Mouse (Mus musculus): ENCODE results near the gene Grm4.
"Not testable (repeated sequence)": the region's sequence is repeated elsewhere in the genome, so short reads cannot be mapped to it uniquely, and the experiment has no call there.

Gene Grm4

GRCm38 (mm10) chr17:27392918-27393317, 128.3 kb downstream of the Grm4 start:
- DNase-seq (ENCODE audit: low spot score in 2 of 2), result no peak

- no peak for DNase-seq (ENCODE audit: low spot score in 2 of 2)
These were observed 131.2 kb downstream of the Grm4 start for GRCm38 (mm10) chr17:27390019-27390418.

- DNase-seq (ENCODE audit: low spot score in 2 of 2), result no peak
These were observed 131.8 kb downstream of the Grm4 start for GRCm38 (mm10) chr17:27389221-27390000.

- DNase-seq (ENCODE audit: low spot score in 2 of 2), result no peak
These were observed 134.8 kb downstream of the Grm4 start for GRCm38 (mm10) chr17:27386438-27386837.

GRCm38 (mm10) chr17:27385513-27386261, 135.5 kb downstream of the Grm4 start:
- no peak for DNase-seq (ENCODE audit: low spot score in 2 of 2)

- no peak for DNase-seq (ENCODE audit: low spot score in 2 of 2)
These were observed 138.3 kb downstream of the Grm4 start for GRCm38 (mm10) chr17:27382916-27383315.

- not testable (repeated sequence) for DNase-seq (ENCODE audit: low spot score in 2 of 2)
These were observed 140.2 kb downstream of the Grm4 start for GRCm38 (mm10) chr17:27380911-27381459.

GRCm38 (mm10) chr17:27378977-27379376, 142.2 kb downstream of the Grm4 start:
- DNase-seq (ENCODE audit: low spot score in 2 of 2), result no peak

- no peak for DNase-seq (ENCODE audit: low spot score in 2 of 2)
These were observed 144.1 kb downstream of the Grm4 start for GRCm38 (mm10) chr17:27377151-27377550.

- DNase-seq (ENCODE audit: low spot score in 2 of 2), result no peak
These were observed 145.7 kb downstream of the Grm4 start for GRCm38 (mm10) chr17:27375551-27375950.

Data from spleen, postnatal 36 days (tissue).